Mouse (Mus musculus) intestine, embryonic 16.5 days (tissue): Measurements from ENCODE around the gene Trmt112. TPM values are rescaled to one million over a fixed set of nuclear protein-coding genes. Genes with fewer than 3 reads are reported as not detected.

ENCODE experiments used
- ATAC-seq: fragments of 200-750 bp; cut with Nextera tagmentation; 2 replicates; pipeline ENCODE4 v1.8.0; 2017; ENCODE audit warnings: moderate TSS enrichment, moderate library complexity
- H3K27ac ChIP-seq: fragments of 300-500 bp; sonication (generic); 2 replicates; pipeline ENCODE4 v1.5.1; 2014; ENCODE audit warnings: mild to moderate bottlenecking, low read length
- H3K27me3 ChIP-seq: fragments of 300-500 bp; sonication (generic); replicated peaks from 2 replicates; pipeline ENCODE4 v1.6.1; 2014; ENCODE audit warnings: low read length, control low read depth, mixed read lengths; ENCODE audit not compliant: control insufficient read depth, insufficient read depth
- H3K36me3 ChIP-seq: fragments of 300-500 bp; sonication (generic); 2 replicates; pipeline ENCODE4 v1.6.1; 2014; ENCODE audit warnings: low read length, control low read depth; ENCODE audit not compliant: control insufficient read depth, insufficient read depth
- H3K4me1 ChIP-seq: fragments of 300-500 bp; sonication (generic); 2 replicates; pipeline ENCODE4 v1.6.1; 2014; ENCODE audit warnings: low read length, control low read depth, mixed read lengths; ENCODE audit not compliant: control insufficient read depth, insufficient read depth
- H3K4me2 ChIP-seq: fragments of 300-500 bp; sonication (generic); 2 replicates; pipeline ENCODE4 v1.6.1; 2014; ENCODE audit warnings: low read depth, low read length, control low read depth
- H3K4me3 ChIP-seq: fragments of 300-500 bp; sonication (generic); 2 replicates; pipeline ENCODE4 v1.5.1; 2014; ENCODE audit warnings: mild to moderate bottlenecking, low read length
- H3K9ac ChIP-seq: fragments of 300-500 bp; sonication (generic); 2 replicates; pipeline ENCODE4 v1.6.1; 2014; ENCODE audit warnings: low read depth, low read length
- H3K9me3 ChIP-seq: fragments of 300-500 bp; sonication (generic); 2 replicates; pipeline ENCODE4 v1.6.1; 2016; ENCODE audit warnings: low read length, control low read depth; ENCODE audit not compliant: control insufficient read depth
- WGBS: fragments of 180-500 bp; shearing (Covaris S2); extraction: QIAGEN DNeasy Blood & Tissue Kit; methylation state at CpG from one replicate; pipeline ENCODE4 v1.1.7; 2014; 5-methylcytosine and 5-hydroxymethylcytosine counted together
- polyA plus RNA-seq: library from polyadenylated mRNA; unstranded; fragments of >200 nt; fragmentation: Nextera tagmentation; extraction: Ambion mirVana; gene quantifications from 2 replicates; pipeline ENCODE4 v1.2.1, GENCODE M21; 2015

Trmt112 gene
- polyA plus RNA-seq, 1 experiment from 2014 or later = 111 TPM

DNA sequence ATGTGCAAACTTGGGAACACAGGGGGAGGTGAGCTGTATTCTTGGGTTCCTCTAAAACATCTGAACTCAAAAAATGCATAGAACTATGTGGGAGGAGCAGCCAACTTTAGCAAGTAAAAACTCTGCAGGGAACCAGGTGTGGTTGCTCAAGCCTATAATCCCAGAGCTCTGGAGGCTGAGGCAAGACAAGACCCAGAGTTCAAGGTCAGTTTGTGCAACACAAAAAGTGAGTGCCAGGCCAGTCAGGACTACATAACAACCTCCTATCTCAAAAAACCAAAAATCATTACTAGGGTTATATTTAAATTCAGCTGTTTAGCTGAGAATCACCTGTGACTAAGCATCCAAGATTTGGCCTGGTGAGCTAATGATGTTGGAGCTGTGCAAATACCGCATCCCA is 22.5 kb downstream of the Trmt112 start:
- H3K36me3 ChIP-seq = no peaks in the 10 kb centered on the region
- H3K4me1 ChIP-seq = peaks cover 12% of the 10 kb centered on the region
- H3K27me3 ChIP-seq = peaks cover 40% of the 10 kb centered on the region
- no peak for ATAC-seq
- H3K9me3 ChIP-seq = no peaks in the 10 kb centered on the region
- H3K4me2 ChIP-seq = no peak overlapping the region
- 53% methylated on average over 1 of the region's 1 CpGs for WGBS
- H3K4me3 ChIP-seq = no peak overlapping the region
- no peak overlapping the region for H3K9ac ChIP-seq
- H3K27ac ChIP-seq = no peak overlapping the region

DNA sequence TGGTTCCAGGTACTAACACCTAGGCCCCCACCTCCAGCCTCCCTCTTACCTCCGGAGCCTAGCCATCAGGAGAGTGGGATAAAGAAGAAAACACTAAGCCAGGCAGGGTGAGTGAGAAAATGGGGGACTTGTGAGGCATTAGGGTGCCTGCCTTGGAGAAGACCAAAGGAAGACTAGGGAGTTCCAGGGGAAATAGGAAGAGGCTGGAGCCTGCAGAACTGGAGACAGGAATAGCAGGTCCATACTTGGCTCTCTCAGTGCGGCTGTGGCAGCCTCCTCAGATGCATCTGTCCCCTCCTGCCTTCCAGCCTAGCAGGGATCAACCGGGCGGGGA is 23.6 kb downstream of the Trmt112 start:
- H3K9ac ChIP-seq = peak overlapping the region; percentile 66; the same call in 1 of the 2 replicates
- H3K4me2 ChIP-seq = 0 out of 2 replicates have a peak overlapping the region, but pooled peaks have one; percentile 92
- H3K4me3 ChIP-seq = no peak overlapping the region; the same call in 1 of the 2 replicates
- no peak overlapping the region for H3K27ac ChIP-seq
- H3K4me1 ChIP-seq = peaks cover 12% of the 10 kb centered on the region
- H3K9me3 ChIP-seq = no peaks in the 10 kb centered on the region
- WGBS = 31% methylated on average over 4 of the region's 4 CpGs
- no peak for ATAC-seq
- H3K36me3 ChIP-seq = no peaks in the 10 kb centered on the region
- H3K27me3 ChIP-seq = peaks cover 29% of the 10 kb centered on the region

DNA sequence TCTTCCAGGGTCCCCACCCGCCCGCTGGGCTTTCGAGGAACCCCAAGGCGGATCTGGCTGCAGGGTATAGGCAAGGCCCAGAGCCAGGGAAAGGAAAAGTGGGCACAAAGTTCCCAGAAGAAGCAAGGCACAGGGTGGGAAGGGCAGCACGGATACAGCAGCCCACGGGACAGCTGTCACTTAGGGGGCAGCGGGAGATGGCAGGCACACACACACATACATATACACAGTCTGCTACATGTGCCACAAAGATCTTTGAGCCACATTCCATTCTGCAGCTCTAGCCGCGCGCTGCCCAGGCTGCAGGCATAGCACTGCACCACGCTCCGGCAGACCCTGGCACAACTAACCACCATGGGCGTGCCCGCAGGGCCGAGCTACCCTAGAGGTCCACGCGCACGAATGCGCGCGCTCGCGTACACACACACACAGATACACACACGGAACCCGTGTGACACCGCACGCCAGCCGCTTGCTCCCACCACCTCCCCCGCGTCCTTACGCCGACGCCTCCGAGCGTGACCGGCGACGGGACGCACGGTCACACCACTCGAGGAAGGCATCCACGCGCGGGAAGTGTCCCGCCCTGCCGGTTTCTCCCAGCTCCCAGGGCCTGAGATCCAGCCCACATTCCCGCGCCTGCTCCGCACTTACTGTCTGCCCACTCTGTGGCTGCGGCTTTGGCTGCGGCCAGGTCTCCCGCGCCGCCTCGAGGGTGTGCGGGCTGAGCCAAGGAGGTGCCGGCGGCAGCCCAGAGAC is 24.1 kb downstream of the Trmt112 start:
- H3K9ac ChIP-seq = peak overlapping the region; percentile 66
- H3K4me1 ChIP-seq = peaks cover 16% of the 10 kb centered on the region
- no peak overlapping the region for H3K27ac ChIP-seq
- ATAC-seq = peak; percentile 55
- peak overlapping the region; percentile 48 for H3K4me3 ChIP-seq
- no peaks in the 10 kb centered on the region for H3K9me3 ChIP-seq
- 3% methylated on average over 58 of the region's 58 CpGs for WGBS
- H3K36me3 ChIP-seq = no peaks in the 10 kb centered on the region
- H3K4me2 ChIP-seq = peak overlapping the region; percentile 92
- peaks cover 29% of the 10 kb centered on the region for H3K27me3 ChIP-seq

DNA sequence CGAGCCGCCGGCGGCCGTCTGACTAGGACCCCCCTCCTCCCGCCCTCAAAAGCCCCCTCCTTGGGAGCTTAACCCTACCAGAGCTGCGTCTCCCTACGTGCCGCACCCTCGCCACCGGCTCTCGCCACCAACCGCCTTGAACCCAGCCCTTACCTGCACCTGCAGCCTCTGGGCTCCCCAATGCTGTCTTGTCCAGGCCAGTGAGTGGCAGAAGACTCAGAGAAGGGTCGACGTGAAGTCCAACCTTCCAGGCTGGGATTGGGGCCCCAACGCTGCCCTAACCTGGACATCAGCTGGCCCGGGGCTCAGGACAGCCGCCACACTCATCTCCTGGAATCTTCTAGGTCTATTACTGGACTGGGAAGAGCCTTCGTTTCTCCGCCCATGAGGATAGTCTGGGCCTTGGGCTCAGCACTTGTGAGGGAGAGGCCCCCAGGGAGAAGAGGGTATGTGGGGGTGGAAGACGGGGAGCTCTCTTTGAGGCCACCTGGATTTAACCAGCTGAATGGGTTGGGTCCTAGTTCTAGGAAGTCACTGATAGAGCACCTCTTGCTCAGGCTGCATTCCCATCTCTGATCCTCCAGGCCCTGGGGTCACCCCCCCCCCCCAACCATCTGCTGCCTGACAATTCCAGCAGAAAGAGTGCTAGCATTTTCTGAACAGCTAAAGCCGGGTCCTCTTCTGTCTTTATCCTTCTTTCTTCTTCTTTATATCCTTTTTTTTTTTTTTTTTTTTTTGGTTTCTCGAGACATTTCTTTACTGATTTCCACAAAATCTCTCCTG is 24.9 kb downstream of the Trmt112 start, which contains the start of gene Kcnk4:
Gene Kcnk4 (minus strand): TSS at position 321 of the 783 bp plus-strand sequence.
- Histone ChIP-seq H3K9me3 (no peaks in the 10 kb centered on the region), H3K4me2 (peak within 1 kb of the TSS; percentile 92), H3K27me3 (peaks cover 29% of the 10 kb centered on the region), H3K9ac (peak within 1 kb of the TSS; percentile 66), H3K36me3 (no peaks in the 10 kb centered on the region), H3K4me3 (peak within 1 kb of the TSS; percentile 48), H3K4me1 (peaks cover 16% of the 10 kb centered on the region), H3K27ac (no peak within 1 kb of the TSS)
- 0 out of 2 replicates have a peak, but pooled peaks have one; percentile 7 for ATAC-seq
- 11% methylated on average over 23 of the region's 23 CpGs for WGBS

DNA sequence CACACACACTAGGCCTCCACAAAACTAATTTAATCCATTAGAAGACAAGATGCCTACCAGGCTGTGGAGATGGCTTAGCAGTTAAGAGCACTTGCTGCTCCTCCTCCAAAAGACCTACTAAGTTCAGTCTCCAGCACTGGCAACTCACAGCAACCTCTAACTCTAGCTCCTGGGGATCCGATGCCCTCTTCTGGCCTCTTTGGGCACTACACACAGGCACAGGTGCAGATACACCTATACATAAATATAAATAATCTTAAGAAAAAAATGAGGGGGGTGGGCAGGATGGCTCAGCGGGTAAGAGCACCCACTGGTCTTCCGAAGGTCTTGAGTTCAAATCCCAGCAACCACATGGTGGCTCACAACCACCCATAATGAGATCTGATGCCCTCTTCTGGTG is 26.8 kb downstream of the Trmt112 start:
- WGBS = 23% methylated on average over 3 of the region's 3 CpGs

DNA sequence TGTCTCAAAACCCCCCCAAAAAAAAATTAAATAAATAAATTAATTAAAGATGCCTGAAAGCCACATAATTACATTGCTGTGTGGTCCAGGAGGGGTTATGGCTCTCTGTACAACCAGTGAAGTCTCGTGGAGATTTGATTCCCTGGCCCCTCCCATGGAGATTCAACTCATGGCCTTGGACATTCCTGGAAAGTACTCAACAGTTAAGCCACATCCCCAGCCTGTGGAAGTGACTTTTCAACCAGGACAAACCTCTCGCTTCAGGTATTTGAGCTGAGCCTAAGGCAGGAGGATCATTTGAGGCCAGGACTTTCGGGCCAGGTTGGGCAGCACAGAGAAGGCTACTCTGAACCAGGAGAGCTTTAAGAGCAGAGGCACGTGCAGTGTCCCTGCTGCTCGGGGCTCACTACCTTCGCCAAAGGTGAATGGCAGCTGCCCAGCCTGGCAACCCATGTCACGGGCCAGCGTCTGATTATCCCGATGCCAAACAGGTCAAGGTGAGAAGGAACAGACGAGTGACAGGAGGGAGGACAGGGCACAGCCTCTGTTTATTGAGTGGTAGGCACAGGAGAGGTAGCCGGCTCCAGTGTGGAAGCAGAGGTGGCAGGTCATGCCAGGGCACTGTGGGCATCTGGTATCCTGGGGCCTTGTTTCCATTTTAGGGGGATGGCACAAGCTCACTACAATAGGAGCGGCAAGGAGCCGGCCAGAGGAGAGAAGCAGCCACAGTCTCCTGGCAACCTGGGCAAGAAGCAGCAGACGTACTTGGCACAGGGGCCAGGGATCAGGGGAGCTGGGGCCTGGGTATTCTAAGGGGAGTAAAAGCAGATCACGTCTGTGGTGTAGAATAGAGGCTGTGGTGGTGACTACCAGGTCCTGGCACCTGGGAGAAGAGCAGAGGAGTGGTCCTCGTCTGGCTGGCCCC is 28.3 kb downstream of the Trmt112 start:
- Histone ChIP-seq H3K27me3 (peaks cover 23% of the 10 kb centered on the region), H3K9ac (peak overlapping the region; percentile 23; the same call in 1 of the 2 replicates), H3K4me2 (no peak overlapping the region), H3K36me3 (no peaks in the 10 kb centered on the region), H3K27ac (no peak overlapping the region), H3K4me1 (peaks cover 28% of the 10 kb centered on the region), H3K4me3 (no peak overlapping the region), H3K9me3 (no peaks in the 10 kb centered on the region)
- no peak for ATAC-seq
- 81% methylated on average over 16 of the region's 16 CpGs for WGBS

More for the DNA sequence above, 26.8 kb downstream of the Trmt112 start:
- Histone ChIP-seq H3K4me3 (no peak overlapping the region), H3K36me3 (no peaks in the 10 kb centered on the region), H3K27ac (no peak overlapping the region), H3K9ac (no peak overlapping the region), H3K27me3 (peaks cover 29% of the 10 kb centered on the region), H3K4me1 (peaks cover 27% of the 10 kb centered on the region), H3K9me3 (no peaks in the 10 kb centered on the region), H3K4me2 (no peak overlapping the region)
- ATAC-seq = no peak

GRCm38 (mm10) chr19:6939106-6940002 is 29.9 kb downstream of the Trmt112 start:
- peaks cover 7% of the 10 kb centered on the region for H3K27me3 ChIP-seq
- no peak overlapping the region for H3K27ac ChIP-seq
- H3K9ac ChIP-seq = no peak overlapping the region
- 93% methylated on average over 20 of the region's 20 CpGs for WGBS
- H3K4me1 ChIP-seq = peaks cover 20% of the 10 kb centered on the region
- H3K36me3 ChIP-seq = no peaks in the 10 kb centered on the region
- H3K4me3 ChIP-seq = no peak overlapping the region
- H3K4me2 ChIP-seq = no peak overlapping the region
- no peaks in the 10 kb centered on the region for H3K9me3 ChIP-seq
- ATAC-seq = no peak
